Mouse (Mus musculus) retina, adult 2 months (tissue): ENCODE results near the gene Dio1.

Experiments
- DNase-seq: peaks from one replicate; pipeline ENCODE4 v3.0.0-alpha.2; 2012; ENCODE audit warnings: low read depth, low spot score

The Dio1 gene

DNA sequence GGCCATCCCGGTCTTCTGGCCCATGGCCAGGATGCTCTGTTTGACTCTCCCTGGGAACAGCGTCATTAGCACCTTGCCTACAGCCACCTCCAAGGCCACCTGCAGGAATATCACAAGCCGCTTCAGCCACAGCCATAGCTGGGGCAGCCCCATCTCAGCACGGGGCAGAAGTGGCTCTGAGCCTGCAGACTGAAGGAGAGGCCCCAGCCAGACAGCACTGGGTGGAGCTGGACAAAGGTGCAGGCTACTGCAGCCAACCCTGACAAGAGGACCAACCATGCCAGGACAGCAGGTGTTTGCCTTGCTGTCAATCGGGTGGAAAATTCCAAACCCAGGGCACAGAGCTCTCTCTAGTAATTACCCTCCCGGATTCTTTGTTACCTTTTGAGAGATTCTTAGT is at the start of gene Dio1:
Dio1 (minus strand) TSS at position 204 of the 400 bp plus-strand sequence.
- no peak for DNase-seq

DNA sequence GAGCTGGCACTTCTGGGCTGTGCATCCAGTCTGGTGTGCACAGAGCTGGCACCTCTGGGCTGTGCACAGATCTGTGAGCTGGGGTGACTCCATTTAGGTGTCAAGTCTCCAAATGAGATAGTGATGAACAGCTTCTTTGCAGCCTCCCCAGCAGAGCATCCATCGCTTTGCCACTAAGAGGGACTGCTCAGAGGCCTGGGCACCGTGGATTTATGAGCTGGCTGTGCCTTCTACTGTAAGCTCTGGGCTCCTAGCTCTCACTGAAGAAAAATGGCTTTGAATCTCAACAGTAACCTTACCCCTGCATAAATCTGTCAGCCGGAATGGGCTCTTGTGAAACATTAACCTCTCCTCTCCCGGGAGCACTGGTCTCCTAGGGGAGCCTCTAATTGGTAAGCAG is 47.6 kb upstream of the Dio1 start:
- no peak for DNase-seq

DNA sequence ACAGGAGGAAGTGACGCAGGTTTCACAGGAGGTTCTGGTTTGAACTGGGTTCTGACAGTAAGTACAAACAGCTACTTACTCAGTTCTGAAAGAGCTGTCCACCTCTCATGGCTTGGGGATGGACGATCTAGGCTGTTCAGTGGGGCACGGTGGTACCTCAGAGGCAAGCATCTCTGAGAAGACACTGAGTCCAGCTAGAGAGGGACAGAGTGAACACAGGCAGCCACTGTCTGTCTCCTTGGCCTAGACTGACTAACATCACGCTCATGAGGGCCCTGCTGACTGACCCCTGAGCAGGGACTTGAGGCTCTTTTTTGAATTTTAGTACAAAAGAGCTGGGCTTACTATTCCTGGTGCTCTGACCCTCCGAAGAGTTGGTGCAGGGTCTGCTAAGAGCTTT is 47.2 kb upstream of the Dio1 start:
- no peak for DNase-seq

DNA sequence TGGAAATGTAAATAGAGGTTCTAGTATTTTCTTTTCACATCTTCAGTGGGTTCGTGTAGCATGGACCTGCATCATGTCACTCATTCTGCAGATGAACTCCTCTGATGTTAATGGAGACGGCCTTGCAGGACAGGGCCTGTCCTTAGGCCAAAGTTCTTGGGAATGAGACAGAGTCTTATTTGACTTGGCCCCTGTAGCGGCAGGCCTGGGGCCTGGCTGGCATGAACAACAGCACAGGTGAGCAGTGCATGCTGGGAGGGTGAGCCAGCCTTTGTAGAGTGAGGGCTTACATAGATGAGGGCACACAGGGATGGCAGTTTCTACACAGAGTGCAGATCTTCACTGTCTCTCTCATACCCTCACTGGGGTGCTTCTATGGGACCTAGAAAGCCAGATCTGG is 46.6 kb upstream of the Dio1 start:
- DNase-seq = no peak

DNA sequence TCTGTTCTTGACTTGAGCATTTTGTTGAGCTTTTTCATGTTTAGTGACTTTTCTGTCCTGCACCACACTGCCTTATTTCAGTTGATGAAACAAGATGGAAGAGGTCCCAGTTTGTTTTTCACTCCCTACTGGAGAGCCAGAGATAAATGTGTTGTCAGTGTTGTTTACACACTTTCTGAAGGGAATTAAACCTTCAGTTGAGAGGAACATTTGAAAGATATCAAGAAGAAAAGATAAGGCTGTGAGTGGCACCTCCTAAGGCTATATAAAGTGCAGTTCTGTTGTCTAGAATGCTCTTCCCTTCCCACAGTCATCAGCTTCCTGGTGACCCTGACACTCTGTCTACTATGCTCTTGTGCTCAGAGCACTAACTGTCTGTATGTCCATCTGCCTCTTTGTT is 44.4 kb upstream of the Dio1 start:
- DNase-seq = no peak

DNA sequence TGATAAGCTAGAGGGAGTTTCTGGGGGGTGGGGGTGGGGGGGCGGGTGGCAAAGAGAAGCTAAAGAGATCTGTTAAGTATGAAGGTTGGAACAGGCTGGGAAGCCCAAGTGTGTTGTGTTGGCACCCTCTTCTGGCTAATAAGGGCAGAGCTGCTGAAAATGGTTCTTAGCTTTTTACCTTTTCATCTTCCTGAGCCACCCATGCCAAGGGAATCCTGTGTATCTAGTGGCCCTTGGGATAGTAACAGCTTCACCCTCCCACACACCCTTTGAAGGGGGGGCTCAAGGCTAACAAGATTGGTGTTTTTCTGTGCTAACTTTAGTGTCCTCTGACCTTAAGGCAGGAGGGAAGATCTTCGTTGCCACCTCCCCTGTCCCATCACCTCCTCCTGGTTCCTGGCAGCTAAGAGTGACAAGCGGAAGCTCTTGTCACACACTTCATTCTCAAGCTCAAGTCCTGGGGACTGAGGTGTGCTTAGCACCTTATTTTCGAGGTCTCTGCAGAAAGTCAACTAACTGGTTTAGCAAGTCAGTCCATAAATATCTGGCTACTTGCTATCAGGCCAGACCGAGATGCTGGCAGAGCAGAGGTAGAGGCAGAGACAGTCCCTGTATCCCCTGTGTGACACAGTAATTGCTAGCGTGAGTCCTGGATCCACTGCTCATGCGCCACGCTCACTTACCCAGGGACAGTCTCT is 42.5 kb upstream of the Dio1 start:
- peak; percentile 23 for DNase-seq

DNA sequence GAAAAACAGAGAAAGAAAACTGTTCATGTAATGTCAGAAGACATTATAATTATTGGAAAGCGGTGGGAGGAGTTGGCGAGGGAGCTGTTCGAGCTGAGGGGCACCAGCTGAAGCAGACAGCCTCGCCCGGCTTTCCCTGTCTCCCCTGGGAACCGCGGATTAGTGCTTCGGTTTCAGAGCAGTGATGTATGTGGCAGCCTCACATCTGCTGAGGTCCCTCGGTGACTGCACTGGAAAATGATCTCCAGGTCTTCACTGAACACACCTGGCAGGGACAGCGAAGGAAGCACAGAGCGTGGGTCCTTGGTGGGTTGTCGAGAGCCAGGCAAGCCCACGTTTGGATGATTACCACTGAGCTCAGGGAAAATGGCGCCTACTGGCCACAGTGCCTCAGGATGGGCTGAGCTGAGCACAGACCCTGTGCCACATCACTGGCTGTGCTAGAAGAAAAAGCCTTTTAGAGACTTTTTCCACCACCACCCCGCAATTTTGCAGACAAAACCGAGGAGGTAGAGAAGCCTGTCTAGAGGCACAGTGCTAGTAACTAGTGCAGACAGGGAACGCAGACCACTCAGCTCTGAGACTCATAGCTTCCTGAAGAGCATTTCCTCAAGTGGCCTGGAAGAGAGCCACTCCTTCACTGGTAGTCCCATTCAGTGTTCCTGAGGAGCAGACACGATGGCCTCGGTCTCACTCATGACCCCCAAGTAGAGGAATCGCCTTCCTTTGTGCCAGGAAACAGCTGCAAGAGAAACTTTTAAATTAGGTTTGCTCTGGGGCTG is 41.8 kb upstream of the Dio1 start:
- no peak for DNase-seq

DNA sequence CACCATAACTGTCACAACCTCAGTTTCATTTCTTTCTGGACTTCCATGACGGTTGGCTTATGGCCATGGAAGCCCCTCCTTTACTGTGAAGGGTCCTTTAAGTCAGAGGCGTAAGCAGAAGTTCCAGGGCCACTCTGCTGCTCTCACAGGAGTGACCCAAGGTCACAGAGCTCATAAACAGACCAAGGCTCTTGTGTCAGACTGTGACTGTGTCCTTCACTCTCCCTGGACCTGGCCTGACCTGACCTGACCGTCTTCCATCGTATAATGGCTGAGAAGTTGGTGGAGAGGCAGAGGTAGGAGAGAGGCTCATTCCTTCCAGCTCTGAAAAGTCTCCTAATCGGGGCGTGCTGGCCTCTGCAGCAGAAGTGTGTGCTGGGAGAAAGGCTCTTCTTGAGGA is 40.3 kb upstream of the Dio1 start:
- DNase-seq = no peak

DNA sequence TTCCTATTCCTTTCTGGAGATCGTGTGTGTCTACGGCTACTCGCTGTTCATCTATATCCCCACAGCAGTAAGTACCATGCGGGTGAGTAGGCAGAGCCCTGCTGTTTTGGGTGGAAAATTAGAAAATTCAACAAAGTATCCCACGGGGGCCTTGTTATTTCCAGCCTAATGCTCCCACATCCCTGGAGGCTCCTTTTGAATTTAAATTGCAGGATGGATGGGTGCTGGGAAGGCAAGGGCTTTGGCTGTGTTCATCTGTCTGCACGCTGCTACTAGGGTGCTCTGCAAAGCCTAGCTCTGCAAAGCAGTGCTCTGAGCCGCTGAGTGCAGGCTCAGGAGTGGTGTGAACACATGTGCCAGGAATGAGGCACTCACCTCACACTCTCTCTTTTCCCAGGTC is 37.6 kb upstream of the Dio1 start:
- no peak for DNase-seq

DNA sequence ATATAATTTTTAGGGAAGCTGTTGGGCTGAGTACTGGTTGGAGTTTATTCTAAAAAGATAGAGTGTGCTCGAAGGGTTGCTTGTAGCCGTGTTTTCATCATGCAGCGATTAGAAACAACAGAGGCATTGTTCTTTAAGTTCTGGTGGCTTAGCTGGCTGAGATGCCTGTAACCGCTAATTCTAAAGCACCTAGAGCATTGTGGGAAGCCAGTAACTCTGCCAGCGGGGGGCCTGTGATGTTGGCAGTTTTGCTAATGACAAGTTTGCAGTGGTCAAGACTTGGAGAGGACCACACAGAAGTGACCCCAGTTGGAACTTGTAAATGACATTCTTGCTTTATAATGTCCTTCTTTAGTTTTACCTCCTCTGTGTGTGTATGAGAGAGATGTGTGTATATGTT is 34.4 kb upstream of the Dio1 start:
- no peak for DNase-seq

DNA sequence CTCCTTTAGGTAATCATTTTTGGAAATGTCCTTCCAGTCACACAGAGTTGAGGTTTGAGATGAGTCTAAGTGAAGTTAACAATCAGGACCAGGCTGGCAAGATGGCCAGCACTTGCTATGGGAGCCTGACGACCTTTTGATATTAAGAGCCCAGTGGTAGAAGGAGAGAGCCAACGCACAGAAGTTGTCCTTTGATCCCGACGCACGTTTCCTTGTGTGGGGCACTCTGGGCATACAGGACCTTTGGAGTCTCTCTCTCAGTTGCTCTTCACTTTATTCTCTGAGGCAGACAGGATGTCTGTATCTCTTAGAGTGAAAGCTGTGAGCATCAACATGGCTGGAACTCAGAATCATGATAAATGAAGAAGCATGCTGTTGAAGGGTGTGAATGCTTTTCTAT is 30.5 kb upstream of the Dio1 start:
- no peak for DNase-seq

DNA sequence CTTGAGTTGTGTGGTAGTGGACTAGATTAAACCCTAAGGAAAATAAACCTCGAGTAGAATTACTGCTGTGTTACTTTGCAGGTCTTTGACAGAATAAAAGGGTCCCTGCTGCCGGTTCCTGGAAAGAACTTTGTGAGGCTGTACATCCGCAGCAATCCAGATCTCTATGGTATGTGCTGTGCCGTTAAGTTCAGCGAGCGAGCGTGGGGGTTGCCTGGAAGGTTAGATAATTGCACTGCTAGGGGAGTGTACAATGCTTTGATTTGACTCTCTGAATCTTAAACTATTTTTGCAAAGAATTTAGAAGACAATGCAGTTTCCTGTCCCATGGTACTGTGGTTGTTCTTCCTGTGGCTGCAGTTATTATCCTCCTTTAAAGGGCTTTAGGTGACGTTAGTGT is 29.4 kb upstream of the Dio1 start:
- DNase-seq = no peak

DNA sequence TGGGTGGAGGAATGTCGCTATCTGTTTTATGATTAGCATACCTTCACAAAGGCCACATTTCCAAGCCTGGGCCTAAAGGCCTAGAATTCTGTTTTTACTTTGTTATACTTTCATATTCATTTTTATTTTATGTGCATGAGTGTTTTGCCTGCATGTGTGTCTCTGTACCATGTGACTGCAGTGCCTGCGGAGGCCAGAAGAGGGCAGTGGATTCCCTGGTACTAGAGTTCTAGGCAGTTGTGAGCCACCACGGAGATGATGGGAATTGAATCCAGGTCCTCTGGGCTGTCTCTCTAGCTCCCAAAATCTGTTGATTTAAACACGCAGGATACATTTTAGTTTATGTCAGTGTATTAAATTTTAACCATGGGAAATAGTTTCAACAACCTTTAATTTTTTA is 26.5 kb upstream of the Dio1 start:
- DNase-seq = no peak

DNA sequence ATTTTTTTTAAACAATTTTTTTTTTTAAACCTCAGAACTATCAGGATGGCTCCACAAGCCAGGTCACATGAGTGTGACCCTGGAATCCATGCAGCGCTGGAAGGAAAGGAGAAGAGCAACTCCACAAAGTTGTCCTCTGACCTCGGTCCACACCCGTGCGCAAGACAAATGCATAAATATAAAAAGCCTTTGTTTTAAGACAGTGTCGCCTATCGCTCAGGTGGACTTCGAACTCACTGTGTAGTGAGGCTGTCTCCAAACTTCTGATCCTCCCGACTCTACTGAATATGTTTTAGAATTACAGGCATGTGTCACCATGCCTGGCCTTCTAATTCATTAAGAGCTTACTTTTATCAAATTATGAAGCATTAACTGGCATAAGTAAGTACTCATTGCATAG is 21.6 kb upstream of the Dio1 start:
- DNase-seq = no peak

DNA sequence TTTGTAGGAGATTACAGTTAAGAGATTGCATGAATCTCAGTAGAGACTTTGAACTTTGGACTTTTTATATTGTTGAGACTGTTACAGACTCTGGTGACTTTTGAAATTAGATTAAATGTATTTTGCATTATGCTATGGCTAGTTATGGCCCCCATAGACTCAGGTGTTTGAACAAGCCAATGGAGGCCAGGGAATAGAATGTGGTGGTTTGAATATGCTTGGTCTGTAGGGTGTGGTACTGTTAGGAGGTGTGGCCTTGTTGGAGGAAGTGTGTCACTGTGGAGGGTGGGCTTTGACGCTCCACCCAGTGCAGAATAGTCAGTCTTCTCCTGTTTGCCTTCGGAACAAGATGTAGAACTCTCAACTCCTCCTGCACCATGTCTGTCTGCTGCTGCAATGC is 16.1 kb upstream of the Dio1 start:
- no peak for DNase-seq

DNA sequence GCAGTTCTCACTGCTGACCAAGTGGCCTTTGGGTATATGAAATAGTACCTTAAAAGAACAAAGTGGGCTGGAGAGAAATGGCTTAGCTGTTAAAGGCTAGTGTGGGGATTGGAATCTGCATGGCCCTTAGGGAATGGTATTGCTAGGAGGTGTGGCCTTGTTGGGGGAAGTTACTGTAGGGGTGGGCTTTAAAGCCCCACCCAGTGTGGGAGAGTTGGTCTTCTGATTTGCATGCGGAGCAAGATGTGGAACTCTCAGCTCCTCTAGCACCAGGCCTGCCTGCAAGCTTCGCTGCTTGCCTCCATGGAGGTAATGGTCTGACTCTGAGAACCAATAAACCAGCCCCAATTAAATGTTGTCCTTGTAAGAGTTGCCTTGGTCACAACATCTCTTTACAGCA is 14.1 kb upstream of the Dio1 start:
- no peak for DNase-seq

DNA sequence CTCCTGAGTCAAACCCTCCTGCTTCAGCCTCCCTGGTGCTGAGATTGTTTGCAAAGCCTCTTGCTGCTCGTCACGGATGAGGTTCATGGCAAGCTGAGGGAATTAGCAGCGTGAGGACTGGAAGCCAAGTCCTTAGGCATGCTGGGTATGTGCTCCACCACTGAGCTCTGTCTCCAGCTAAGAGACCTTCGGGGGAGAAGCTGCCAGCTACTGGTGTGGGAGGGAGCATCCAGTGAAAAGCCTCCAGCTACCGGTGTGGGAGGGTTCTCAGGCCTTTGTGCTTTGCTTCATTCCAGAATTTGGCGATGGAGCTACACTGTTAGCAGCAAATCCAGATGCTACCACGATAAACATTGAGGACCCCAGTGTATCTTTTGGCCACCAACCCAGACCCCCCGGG is 11.7 kb upstream of the Dio1 start:
- no peak for DNase-seq

DNA sequence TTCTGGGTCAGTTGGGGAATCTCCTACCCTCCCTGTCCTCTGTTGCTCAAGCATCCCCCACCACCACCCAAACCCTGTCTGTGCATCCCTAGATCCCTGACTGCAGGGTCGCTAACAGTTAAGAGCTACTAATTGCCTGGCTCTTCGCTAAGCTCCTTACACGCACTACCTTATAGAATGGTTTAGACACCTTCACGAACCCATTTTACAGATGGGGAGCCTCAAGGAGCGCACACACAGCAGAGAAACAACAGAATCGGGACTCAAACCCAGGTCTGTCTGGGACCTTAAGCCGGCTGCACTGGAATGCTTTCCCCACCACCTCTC is 7.5 kb upstream of the Dio1 start:
- DNase-seq = no peak

DNA sequence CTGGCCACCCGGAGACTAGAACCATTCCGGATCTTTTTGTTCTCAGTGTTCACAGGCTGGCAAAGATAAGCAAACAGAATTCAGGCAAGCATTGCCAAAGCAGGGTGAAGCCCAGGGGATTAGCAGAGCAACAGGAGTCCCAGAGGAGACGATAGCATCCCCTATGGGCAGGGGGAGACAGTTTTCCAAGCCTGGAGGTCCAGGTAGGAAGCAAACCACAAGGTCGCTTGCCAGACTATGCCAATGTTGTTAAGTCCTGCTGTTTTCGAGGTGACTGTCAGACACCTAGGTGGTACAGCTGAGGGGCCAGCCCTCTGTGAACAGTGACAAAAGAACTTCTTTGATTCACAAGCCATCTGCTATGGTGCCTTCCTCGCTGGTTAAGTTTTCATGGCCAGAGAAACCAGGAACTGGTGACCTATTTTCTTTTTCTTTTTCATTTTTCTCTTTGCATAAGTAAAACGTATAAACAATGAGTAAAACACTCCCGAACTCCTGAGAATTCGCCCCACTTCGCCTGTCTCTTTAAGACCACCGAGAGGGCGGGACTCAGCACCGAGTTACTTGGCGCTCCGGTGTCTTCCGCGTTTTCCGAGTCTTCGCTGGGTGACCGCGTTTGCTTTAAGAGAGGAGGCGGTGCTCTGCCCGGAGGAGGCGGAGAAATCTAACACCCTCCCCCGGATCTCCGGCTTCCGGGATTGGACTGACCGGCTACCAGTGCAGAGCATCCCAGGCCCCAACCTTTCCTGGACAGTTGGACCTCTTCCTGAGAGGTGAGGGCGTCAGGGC is 6.9 kb upstream of the Dio1 start, which contains the start of gene Yipf1:
Yipf1 (plus strand) TSS at position 674 of the 789 bp plus-strand sequence.
- DNase-seq = peak; percentile 73

DNA sequence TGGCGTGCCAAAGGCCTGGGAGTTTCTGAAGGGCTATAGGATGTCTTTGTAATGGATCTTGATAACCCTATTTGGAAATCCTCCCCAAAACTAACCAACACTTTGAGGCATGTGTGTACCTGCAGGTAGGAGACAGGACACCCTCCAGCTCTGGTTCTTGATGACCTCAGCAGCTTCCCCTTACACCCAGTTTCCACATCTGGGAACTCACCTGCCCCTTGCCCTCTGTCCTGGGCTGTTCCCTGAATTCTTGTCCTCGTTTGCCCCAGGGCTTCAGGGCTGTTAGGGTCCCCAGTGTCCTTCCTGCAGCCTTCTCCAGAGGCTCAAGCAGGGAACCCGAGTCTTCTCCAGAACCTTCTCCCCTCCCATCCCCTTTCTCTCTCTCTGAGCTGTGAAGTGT is 3.4 kb downstream of the Dio1 start:
- DNase-seq = no peak

DNA sequence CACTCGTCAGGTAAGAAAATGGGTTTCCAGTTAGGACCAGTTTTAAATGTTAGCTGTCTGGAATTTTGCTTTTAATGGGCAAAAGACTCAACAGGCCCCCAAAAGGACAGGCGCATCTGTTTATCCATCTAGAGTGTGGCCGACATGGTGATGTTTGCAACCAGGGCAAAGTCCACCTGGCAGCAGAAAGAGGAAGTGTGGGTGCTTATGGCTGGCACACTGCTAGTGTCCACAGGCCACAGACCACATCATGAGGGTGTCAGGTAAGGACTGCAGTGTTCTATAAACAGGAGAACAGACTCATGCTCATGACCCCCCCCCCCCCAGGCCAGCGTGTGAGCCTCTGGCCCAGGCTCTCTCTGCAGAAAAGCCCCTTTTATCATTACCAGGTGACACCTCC is 4.1 kb downstream of the Dio1 start:
- DNase-seq = no peak

DNA sequence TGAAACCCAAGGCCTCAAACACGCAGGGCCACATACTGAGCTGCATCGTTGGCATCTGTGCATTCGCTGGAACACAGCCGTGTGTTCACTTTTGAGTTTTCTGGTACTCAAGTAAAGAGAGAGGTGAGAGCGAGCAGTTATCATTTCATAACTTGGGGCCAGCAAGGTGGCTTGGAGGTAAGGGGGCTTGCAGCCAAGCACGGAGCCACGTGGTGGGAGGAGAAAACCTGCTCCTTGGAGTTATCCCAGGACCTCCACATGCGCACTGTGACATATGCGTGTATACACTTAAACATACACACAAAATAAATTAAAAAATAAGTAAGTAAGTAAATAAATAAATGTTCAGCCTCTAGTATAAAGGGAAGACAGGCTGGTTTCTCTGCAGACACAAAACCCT is 4.7 kb downstream of the Dio1 start:
- no peak for DNase-seq
